Mouse (Mus musculus) MEL (cell line): ENCODE measurements around the gene Kctd6. TPM values are rescaled to one million over a fixed set of nuclear protein-coding genes. Genes with fewer than 3 reads are reported as not detected.
"Not testable (repeated sequence)": the region's sequence is repeated elsewhere in the genome, so short reads cannot be mapped to it uniquely, and the experiment has no call there.

Source experiments
- DNase-seq: peaks from one replicate; pipeline ENCODE4 v3.0.0; 2011; ENCODE audit warnings: low read depth, low spot score
- H3K27ac ChIP-seq: 2 replicates; pipeline ENCODE4 v1.5.1; 2012; ENCODE audit warnings: low read depth, mild to moderate bottlenecking, control low read depth, low read length, moderate library complexity; ENCODE audit not compliant: control insufficient read depth
- H3K27me3 ChIP-seq, 2 experiments: fragments of 150-350 bp in 1 of 2; sonication (generic) in 1 of 2; 2 replicates each; pipeline ENCODE4 v1.6.1; 2012; ENCODE audit warnings: low read length in 2 of 2, mild to moderate bottlenecking in 2 of 2, improper control_type of control experiment in 1 of 2, moderate library complexity in 1 of 2; ENCODE audit not compliant: insufficient read depth in 2 of 2, control insufficient read depth in 1 of 2
- H3K36me3 ChIP-seq, 2 experiments: 2 replicates each; pipeline ENCODE4 v1.6.1; 2012 to 2014; ENCODE audit warnings: low read length in 2 of 2, improper control_type of control experiment in 1 of 2, inconsistent platforms in 1 of 2, mild to moderate bottlenecking in 1 of 2; ENCODE audit not compliant: insufficient read depth in 2 of 2, control insufficient read depth in 1 of 2
- H3K4me1 ChIP-seq, 2 experiments: fragments of 150-350 bp in 1 of 2; sonication (generic) in 1 of 2; 2 replicates each; pipeline ENCODE4 v1.6.1; 2012; ENCODE audit warnings: low read length in 2 of 2, improper control_type of control experiment in 1 of 2, mild to moderate bottlenecking in 1 of 2; ENCODE audit not compliant: insufficient read depth in 2 of 2, control insufficient read depth in 1 of 2
- H3K4me3 ChIP-seq, 2 experiments: fragments of 150-350 bp in 1 of 2; sonication (generic) in 1 of 2; 2 replicates each; pipeline ENCODE4 v1.5.1; 2012; ENCODE audit warnings: low read depth in 2 of 2, low read length in 2 of 2, mild to moderate bottlenecking in 2 of 2, moderate library complexity in 2 of 2, control low read depth in 1 of 2, improper control_type of control experiment in 1 of 2; ENCODE audit not compliant: control insufficient read depth in 1 of 2, insufficient read depth in 1 of 2
- H3K79me2 ChIP-seq: 2 replicates; pipeline ENCODE4 v1.6.1; 2012; ENCODE audit warnings: mild to moderate bottlenecking, low read length, moderate library complexity; ENCODE audit not compliant: control insufficient read depth, poor library complexity, insufficient read depth
- H3K9ac ChIP-seq: 2 replicates; pipeline ENCODE4 v1.6.1; 2012; ENCODE audit warnings: low read depth, mild to moderate bottlenecking, control low read depth, low read length, moderate library complexity; ENCODE audit not compliant: control insufficient read depth, poor library complexity, severe bottlenecking
- H3K9me3 ChIP-seq: fragments of 150-350 bp; sonication (generic); replicated peaks from 2 replicates; pipeline ENCODE4 v1.6.1; 2012; ENCODE audit warnings: mild to moderate bottlenecking, low read length, improper control_type of control experiment, moderate library complexity; ENCODE audit not compliant: insufficient read depth
- JUND ChIP-seq: IDR thresholded peaks from 2 replicates; pipeline ENCODE4 v1.6.1; 2011; ENCODE audit warnings: low read depth, mild to moderate bottlenecking, improper control_type of control experiment, low read length
- polyA plus RNA-seq, 2 experiments: library from polyadenylated mRNA; stranded (reverse) in 1 of 2; unstranded in 1 of 2; fragments of >175 nt in 1 of 2; fragments of >200 nt in 1 of 2; gene quantifications; 2 replicates each; pipeline versions ENCODE4 v1.2.1 to v1.2.4; 2012; ENCODE audit warnings: low replicate concordance in 2 of 2, low read depth in 1 of 2; ENCODE audit not compliant: insufficient read length in 2 of 2, insufficient read depth in 1 of 2, missing spikeins in 1 of 2
- total RNA-seq: library from RNA; depleted of rRNA; stranded (reverse); fragments of 300-350 nt; gene quantifications from 2 replicates; pipeline ENCODE4 v1.2.3, GENCODE M21; 2012; rRNA removed

Gene Kctd6
- total and polyA plus RNA-seq, 3 experiments, result 3.6 to 5.5 TPM; not detected in 1

DNA sequence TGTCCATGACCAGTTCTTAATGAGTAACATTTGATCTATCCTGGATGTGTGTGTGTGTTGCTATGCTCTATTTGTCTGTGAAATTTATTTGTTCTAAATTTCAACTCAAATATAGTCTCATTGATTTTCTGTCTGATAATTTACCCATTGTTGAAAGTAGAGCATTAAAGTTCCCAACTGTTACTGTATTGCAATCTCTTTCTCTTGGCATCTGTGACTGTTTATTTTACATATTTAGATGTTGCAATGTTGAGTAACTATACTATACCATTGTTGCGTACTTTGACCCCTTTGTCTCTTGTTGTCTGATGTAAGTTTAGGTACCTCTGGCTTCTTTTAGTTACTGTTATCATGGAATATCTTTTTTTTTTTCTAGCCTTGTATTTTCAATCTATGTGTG lies 50.4 kb downstream of the Kctd6 start:
- Histone ChIP-seq H3K9ac (no peak overlapping the region), H3K36me3 (no peaks in the 10 kb centered on the region), H3K79me2 (no peaks in the 10 kb centered on the region), H3K4me3 (no peak overlapping the region), H3K4me1 (no peaks in the 10 kb centered on the region), H3K27ac (no peak overlapping the region), H3K9me3 (no peaks in the 10 kb centered on the region), H3K27me3 (peaks cover 0 to 1% of the 10 kb centered on the region in 2 experiments; a peak in 1 of 4 replicates)
- DNase-seq, result no peak
- no peak for TF ChIP-seq JUND

DNA sequence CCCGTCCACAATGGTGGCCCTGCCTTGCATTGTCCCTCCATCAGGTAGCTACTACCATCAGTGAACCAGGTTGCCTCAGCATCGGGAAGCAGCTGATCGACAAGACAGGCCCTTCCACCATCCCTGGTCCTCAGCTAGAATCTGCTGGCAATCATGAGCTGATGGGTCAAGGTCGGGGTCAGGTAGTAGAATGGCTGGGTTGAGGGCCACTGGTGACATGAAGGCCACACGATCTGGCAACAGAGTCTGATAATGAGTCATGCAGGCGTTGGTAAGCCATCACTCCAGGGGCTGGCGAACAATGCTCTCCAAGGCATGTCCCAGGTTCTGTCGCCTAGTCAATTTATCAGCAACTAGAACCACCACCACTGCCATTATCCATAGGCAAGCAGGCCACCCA lies 57.3 kb downstream of the Kctd6 start:
- H3K9me3 ChIP-seq, H3K9ac ChIP-seq, H3K27me3 ChIP-seq, H3K79me2 ChIP-seq, H3K27ac ChIP-seq, DNase-seq, H3K36me3 ChIP-seq, H3K4me3 ChIP-seq, H3K4me1 ChIP-seq: not testable (repeated sequence)

Other genes with a start within 250 kb of the Kctd6 start
- not detected in 2 replicates for gene Dnase1l3, start 219.6 kb upstream of the Kctd6 start, total RNA-seq
- not detected for gene Dnase1l3, start 219.6 kb upstream of the Kctd6 start, polyA plus RNA-seq
- not detected in 2 replicates for gene Abhd6, start 211.2 kb upstream of the Kctd6 start, total RNA-seq
- not detected for gene Abhd6, start 211.2 kb upstream of the Kctd6 start, polyA plus RNA-seq
- gene Rpp14, start 133.8 kb upstream of the Kctd6 start, total RNA-seq, result 31.5 and 41.2 TPM in 2 replicates
- gene Rpp14, start 133.8 kb upstream of the Kctd6 start, polyA plus RNA-seq, result 10 to 100 TPM in 1 of 2 experiments, not detected in 1; 45.5 TPM
- 5.9 and 6.1 TPM in 2 replicates for gene Pxk, start 115.9 kb upstream of the Kctd6 start, total RNA-seq
- gene Pxk, start 115.9 kb upstream of the Kctd6 start, polyA plus RNA-seq, result 10 to 100 TPM in 1 of 2 experiments, not detected in 1; 12.9 TPM
- 128 and 140 TPM in 2 replicates for gene Pdhb, start 41.1 kb upstream of the Kctd6 start, total RNA-seq
- gene Pdhb, start 41.1 kb upstream of the Kctd6 start, polyA plus RNA-seq, result 100 to 1,000 TPM in 1 of 2 experiments, not detected in 1; 109 TPM
- not detected in 2 replicates for gene Acox2, start 45.2 kb downstream of the Kctd6 start, total RNA-seq
- gene Acox2, start 45.2 kb downstream of the Kctd6 start, polyA plus RNA-seq, result under 1 TPM in 1 of 2 experiments, not detected in 1; 0.43 TPM
- gene Fam107a, start 103.9 kb downstream of the Kctd6 start, total RNA-seq, result not detected in 2 replicates
- not detected for gene Fam107a, start 103.9 kb downstream of the Kctd6 start, polyA plus RNA-seq
- not detected in 2 replicates for gene Oit1, start 164.6 kb downstream of the Kctd6 start, total RNA-seq
- not detected for gene Oit1, start 164.6 kb downstream of the Kctd6 start, polyA plus RNA-seq